Mouse (Mus musculus): ENCODE measurements around the gene Tmem17. TPM values are rescaled to one million over a fixed set of nuclear protein-coding genes. Genes with fewer than 3 reads are reported as not detected.

Tmem17 gene
- polyA plus RNA-seq, 1 experiment from 2014 or later = 16.3 TPM

Other genes starting within 250 kb of the Tmem17 start
- 11.8 and 13.1 TPM in 2 replicates for gene Ehbp1, start 169.8 kb upstream of the Tmem17 start, polyA plus RNA-seq (2016; fragmentation: Nextera tagmentation; extraction: Ambion mirVana)